Mouse (Mus musculus) heart, adult 11 months (tissue): ENCODE data around the gene Homer2.

Experiments
- DNase-seq: peaks from one replicate; pipeline ENCODE4 v3.0.0; 2022

The Homer2 gene

DNA sequence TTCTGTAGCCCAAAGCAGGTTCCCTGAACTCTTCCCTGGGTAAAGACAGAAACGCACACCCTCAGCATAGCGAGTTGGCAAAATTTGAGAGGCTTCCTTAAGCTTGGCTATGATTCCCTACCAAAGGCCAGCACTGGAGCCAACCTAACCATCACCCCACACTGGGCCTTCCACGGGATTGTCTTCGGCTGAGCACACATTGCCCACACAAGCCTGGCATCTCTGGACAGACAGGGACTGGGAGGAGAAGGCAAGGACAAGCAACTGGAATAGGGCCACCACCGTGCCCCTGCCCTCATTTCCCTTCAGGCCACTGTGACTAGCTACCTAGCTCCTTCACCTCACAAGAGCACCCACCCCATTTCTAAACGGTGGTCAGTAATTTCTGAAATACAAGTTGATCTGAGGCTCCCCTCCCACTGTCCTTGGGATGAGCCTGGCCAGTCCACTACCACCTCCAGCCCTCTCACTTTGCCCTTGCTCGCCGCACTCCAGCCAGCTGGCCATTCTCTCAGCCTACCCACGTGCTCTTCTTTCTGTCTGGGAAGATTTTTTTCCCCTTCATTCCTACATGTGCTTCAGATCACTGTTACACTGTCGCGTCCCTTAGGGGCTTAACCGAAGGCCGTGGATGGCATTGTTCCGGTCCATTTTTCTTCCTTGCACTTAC lies at the start of gene Homer2:
Gene Homer2, minus strand, starts transcription at position 57 of the 670 bp plus-strand sequence.
- peak; percentile 96 for DNase-seq

DNA sequence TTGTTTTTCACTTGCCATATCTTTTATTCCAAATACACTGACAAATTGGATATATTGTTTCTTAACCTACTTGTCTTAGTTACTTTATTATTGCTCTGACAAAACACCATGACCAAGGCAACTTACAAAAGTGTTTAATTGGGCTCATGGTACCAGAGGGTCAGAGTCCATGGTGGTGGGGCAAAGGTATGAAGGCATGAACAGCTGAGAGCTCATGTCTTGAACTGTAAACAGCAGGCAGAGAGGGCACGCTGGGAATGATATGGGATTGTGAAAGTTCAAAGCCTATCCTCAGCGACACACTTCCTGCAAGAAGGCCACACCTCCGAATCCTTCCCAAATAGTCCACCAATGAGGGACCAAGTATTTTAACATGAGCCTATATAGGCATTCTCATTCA lies 40.6 kb upstream of the Homer2 start:
- DNase-seq = peak; percentile 22

DNA sequence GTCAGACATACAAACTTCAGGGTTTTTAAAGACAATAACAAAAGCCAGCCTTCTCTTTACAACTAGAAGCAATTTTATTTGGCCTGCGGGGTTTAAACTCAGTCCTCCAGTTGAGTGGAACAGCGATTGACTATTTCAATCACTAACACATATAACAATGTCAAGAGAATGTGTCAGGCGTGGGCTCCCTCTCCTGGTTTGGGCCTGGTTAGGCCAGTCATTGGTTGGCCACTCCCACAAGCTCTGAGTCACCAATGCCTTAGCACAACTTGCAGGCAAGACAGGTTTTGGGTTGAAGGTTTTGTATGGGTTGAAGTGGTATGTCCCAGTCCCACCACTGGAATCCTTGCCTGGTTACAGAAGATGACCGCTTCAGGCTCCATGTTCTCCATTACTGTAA lies 36.8 kb upstream of the Homer2 start:
- no peak for DNase-seq

DNA sequence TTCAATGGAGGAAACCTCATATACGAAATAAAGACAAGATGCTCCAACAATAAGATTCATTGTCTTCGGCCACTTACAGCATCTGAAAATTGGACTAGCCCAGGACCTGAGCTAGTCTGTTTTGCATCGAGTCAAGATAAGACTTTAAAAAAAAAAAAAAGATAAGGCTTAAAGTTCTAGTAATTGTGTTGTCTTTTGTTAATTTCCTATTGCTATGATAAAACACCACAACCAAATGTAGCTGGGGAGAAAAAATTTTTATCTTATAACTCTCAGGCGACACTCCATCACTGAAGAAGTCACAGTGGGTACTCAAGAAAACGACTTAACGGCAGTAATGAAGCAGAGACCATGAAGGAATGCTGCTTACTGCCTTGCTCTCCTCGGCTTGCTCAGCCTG lies 32.7 kb upstream of the Homer2 start:
- DNase-seq = no peak

GRCm38 (mm10) chr7:81738720-81739385 lies 31.5 kb upstream of the Homer2 start:
- DNase-seq = peak; percentile 33

- DNase-seq = peak; percentile 81
These were observed 28.1 kb upstream of the Homer2 start for GRCm38 (mm10) chr7:81735300-81736048.

DNA sequence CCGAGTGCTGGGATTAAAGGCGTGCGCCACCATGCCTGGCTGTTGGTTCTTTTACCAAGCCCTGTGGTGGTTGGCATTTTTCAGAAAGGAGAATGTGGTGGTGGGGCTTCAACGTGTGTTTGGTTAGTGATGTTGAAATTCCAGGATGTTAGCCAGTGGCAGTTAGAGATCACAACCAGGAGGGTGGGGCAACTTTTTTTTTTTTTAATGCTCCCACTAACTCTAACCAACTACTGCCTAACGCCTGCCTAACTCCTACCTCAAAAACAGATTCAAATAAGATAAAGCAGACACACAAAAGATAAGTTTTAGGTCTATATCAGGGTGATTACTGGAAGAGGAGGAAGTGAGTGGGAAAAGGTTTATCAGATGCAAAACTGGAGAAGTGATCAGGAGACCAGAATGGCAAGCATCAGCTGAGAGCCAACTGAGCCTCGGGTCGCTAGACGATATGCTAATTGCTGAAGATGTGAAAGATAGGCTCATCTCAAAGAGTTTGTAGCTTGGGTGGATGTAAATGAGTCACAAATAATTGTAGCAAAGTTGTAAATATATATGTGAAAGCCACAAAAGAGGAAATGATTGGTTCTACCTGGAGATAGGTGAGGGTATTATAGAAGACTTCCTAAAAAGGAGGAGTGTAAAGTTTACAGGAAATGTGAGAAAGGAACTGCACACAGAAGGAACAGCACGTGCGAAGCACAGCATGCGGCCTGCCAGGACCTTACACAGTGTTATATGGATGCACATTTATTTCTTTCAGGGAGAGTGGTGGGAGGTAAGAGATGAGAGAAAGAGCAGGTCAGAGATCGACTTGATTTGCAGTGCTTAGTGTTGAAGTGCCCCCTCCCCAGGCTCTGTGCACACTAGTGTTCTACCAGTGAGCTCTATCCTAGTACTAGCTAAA lies 25.1 kb upstream of the Homer2 start:
- peak; percentile 76 for DNase-seq

DNA sequence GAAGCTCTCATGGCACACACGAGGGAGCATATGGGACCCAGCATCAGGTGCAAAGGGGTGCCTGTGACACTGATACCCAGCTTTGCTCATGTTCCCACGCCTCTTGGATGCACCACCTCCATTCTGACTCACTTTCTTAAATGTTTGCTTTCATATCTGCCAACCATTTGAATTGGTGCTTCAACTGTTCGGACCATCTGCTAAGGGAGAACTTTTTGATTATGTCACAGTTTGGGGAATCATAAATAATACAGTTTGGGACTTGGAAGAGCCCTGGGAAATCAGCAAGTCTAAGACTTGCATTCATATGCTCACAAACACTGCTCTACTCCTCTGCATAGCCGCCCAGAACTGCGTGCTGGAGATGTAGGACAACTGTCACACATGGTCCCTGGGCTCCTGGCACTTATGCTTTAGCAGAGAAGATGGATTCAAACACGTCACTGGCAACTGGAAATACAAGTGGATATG lies 23.9 kb upstream of the Homer2 start:
- peak; percentile 55 for DNase-seq

DNA sequence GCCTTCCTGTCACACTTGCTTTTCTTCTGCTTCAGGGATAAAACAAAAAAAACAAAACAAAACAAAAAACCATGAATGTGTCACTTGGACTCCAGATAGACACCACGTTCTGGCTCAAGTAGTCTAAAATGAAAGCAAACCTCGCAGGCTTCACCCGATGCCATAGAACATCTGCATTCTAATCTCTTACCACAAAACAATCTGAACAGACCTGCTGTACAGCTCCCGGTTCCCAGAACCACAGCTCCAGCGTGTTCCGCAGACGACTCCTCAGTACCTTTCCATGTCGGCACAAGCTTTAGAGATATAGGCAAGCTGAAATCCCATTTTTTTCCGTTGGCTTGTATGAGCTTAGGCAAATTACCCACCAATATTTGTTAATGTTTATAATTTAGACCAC lies 22.5 kb upstream of the Homer2 start:
- DNase-seq = peak; percentile 40

- DNase-seq = peak; percentile 67
These were observed 20.4 kb upstream of the Homer2 start for GRCm38 (mm10) chr7:81727716-81728115.

GRCm38 (mm10) chr7:81726728-81727005 lies 19.3 kb upstream of the Homer2 start:
- DNase-seq = peak; percentile 91

- peak; percentile 88 for DNase-seq
These were observed 18.8 kb upstream of the Homer2 start for GRCm38 (mm10) chr7:81725986-81726727.

DNA sequence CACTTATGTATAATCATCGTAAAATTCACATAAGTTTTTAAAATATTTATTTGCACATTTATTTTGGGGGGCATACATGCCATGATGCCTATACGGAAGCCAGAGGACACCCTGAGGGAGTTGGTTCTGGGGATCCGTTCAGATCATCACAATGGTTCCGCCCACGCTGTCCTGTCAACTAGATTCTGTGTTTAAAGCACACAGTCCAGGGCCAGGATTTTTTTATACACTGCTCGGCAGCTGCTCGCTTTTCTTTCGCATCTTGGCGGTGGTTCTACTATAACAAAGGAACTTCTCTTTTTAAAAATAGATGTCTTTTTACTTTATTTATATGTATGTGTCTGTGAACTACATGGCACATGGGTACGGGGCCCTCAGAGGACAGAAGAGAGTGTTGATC lies 16.5 kb upstream of the Homer2 start:
- DNase-seq = peak; percentile 44

DNA sequence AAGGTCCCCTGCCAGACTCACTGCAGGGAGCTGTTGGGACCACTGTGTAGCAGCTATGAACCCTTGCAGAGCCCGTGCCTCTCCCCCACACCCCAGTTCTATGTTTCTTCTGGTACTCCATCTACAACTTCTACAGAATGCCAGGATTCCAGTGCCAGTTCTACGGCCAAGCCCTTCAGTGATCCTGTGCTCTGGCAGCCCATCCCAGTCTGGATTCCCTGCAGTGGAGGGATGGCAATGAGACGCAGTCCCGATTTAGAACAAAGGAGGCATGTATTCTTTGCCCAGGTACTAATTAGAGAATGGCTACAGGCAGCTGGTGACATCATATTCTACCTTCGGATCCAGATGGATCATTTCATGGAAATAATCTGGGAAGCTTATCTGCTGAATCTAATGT lies 13.9 kb upstream of the Homer2 start:
- DNase-seq = peak; percentile 93

GRCm38 (mm10) chr7:81719216-81719661 lies 11.9 kb upstream of the Homer2 start:
- DNase-seq = no peak

- no peak for DNase-seq
These were observed 11.3 kb upstream of the Homer2 start for GRCm38 (mm10) chr7:81718657-81719056.

DNA sequence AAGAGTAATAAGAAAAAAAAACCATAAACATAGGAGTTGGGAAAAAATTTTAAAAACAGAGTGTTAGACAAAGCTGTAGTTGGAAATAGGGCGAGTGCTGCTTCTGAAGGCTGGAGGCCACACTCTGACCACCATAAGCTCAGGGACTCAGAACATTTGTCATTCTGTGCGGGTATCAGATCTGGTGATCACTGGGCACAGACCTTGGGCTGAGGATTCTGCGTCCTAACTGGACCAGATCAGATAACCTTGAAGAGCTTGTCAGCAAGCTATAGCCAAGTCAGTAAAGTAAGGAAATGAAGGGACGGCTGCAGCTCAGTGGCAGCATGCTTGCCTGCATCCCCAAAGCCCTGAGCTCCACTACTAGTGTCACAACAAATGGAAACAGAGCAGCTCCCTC lies 2.8 kb upstream of the Homer2 start:
- no peak for DNase-seq

- no peak for DNase-seq
These were observed 838 bp upstream of the Homer2 start for GRCm38 (mm10) chr7:81708165-81708564.

DNA sequence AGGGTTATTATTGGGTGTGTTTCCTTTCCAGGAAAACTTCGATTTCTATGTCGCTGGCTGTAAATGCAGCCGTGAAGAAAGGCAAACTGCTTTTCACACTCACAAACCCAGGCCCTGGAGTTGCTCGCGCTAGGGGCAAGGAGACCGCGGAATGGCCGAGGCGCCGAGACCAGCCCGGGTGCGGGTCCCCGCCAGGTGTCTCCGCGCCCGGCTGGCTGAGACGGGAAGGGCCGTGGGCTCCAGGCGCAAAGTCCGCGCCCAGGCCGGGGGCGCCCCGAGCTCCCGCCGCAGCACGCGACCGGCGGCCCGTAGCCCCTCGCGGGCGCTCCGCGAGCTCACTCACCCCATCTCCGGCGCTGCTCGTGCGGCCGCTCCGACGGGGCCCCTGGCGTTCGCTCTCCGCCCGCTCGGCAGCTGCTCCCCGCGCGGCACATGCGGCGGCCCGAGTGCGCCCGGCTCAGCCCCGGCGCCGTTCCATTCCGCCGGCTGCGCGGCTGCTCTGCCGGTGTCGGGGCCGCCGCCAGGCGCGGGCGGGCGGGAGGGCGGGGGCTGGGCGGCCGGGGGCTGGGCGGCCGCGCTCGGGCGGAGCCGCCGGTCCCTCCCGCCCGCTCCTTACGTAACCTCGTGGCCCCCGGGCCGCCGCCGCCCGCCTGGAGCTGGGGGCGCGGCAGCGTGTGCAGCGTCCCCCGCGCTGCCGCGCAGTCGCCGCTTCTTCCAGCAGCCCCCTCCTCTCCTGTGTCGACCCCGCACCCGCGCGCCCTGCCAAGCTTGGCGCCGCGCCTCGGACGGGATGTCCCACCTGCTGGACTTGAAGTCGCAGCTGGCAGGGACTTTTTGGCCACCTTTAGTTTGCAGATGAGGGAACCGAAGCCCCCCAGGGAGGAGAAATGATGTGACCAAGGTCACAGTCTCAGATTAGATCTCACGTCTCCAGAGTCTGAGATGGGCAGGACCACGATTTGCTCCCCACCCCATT lies 623 bp downstream of the Homer2 start:
- DNase-seq = peak; percentile 92

- DNase-seq = no peak
These were observed 1.3 kb downstream of the Homer2 start for GRCm38 (mm10) chr7:81706027-81706415.

DNA sequence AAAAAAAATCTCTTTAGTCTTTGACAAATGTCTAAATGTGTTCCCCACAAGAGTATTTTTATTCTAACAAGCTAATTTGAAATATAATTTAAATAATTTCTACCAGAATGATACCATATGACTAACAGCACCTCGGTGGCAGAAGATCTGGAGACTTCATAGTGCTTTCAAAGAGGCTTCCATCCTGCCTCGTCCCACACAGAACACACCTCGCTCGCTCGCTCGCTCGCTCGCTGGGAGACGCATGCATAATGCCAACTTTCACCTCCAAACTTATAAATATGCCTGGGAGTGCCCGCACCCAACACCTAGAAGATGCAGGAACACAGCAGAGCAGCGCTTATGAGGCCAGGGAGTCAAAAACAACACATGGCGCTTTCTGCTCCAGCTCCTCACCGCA lies 9.0 kb downstream of the Homer2 start:
- no peak for DNase-seq
